Mouse (Mus musculus) embryo, embryonic 11.5 days (tissue): ENCODE measurements at regions not wholly inside any gene's neighbourhood (a gene's known extent, or its start where the extent isn't known, plus 50 kb on each side); places are given as distances from the start of the nearest gene placed in this dataset.

Experiments
- DNase-seq: peaks from one replicate; pipeline ENCODE4 v3.0.0-alpha.2; 2012; ENCODE audit warnings: low read depth, low spot score

GRCm38 (mm10) chr14:68806646-68807045 is 487.5 kb downstream of the Synb start:
- no peak for DNase-seq

- no peak for DNase-seq
Measured at GRCm38 (mm10) chr14:68784395-68784794, 509.7 kb downstream of the Synb start.

- no peak for DNase-seq
Measured at GRCm38 (mm10) chr14:68783216-68783615, 510.9 kb downstream of the Synb start.

- no peak for DNase-seq
Measured at GRCm38 (mm10) chr14:68770411-68770810, 523.7 kb downstream of the Synb start.

GRCm38 (mm10) chr14:68762916-68763315 is 531.2 kb downstream of the Synb start:
- no peak for DNase-seq

- DNase-seq, result no peak
Measured at GRCm38 (mm10) chr14:68744661-68745060, 549.4 kb downstream of the Synb start.

GRCm38 (mm10) chr14:68738474-68738873 is 555.6 kb downstream of the Synb start:
- DNase-seq, result no peak

- DNase-seq, result peak; percentile 65
Measured at GRCm38 (mm10) chr14:68735756-68736155, 558.3 kb downstream of the Synb start.

- DNase-seq, result no peak
Measured at GRCm38 (mm10) chr14:68721156-68721555, 572.9 kb downstream of the Synb start.

GRCm38 (mm10) chr14:68719429-68720160 is 574.5 kb downstream of the Synb start:
- DNase-seq, result no peak

- DNase-seq, result no peak
Measured at GRCm38 (mm10) chr14:68718846-68719245, 575.3 kb downstream of the Synb start.
